Mouse (Mus musculus) heart, adult 18-20 months (tissue): ENCODE data around the gene Serinc5. TPM values are rescaled to one million over a fixed set of nuclear protein-coding genes. Genes with fewer than 3 reads are reported as not detected.

Source experiments
- DNase-seq, 2 experiments: peaks; one replicate each; pipeline ENCODE4 v3.0.0; 2021 to 2022; ENCODE audit warnings: mixed read lengths in 1 of 2
- total RNA-seq, 2 experiments: library from RNA; stranded (reverse); gene quantifications; 2 replicates each; pipeline ENCODE4 v1.2.3; 2021

Gene Serinc5
- total RNA-seq, 2 experiments from 2014 or later, result 10.2 to 12.4 TPM

DNA sequence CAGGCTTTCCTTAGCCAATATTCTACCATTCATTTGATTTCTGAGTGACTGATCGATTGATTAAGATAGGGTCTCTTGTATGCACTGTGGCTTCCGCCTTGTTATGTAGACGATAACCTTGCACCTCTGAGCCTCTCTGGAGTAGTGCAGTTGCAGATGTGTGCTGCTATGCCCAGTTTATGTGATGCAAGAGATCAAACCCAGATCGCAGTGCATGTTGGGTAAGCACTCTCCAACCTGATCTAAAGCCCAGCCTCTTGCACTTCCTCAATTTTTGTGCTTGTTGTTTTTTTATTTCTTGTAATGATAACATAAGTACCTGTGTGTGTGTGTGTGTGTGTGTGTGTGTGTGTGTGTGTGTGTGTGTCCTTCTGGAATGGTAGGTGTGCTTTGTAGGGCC, 132.0 kb downstream of the Serinc5 start:
- no peak for DNase-seq

DNA sequence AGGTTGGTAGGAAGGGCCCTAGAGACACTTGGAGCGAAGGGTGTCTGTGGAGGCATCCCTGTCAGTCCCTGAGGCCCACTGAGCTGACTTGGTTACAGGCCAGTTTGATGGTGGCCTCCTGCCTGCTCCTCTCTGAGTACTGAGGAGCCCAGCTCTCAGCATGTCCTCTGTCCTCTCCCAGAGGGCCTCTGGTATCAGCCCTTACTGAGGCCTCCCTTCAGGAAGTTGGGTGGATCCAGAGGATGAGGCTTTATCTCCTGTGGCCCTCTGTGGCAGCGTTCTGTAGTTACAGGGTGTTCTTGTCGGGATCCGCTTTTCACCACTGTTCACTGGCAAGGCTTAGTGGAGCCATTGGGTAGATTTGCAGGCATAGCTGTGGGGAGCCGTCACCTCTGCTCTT, 132.4 kb downstream of the Serinc5 start:
- no peak for DNase-seq

DNA sequence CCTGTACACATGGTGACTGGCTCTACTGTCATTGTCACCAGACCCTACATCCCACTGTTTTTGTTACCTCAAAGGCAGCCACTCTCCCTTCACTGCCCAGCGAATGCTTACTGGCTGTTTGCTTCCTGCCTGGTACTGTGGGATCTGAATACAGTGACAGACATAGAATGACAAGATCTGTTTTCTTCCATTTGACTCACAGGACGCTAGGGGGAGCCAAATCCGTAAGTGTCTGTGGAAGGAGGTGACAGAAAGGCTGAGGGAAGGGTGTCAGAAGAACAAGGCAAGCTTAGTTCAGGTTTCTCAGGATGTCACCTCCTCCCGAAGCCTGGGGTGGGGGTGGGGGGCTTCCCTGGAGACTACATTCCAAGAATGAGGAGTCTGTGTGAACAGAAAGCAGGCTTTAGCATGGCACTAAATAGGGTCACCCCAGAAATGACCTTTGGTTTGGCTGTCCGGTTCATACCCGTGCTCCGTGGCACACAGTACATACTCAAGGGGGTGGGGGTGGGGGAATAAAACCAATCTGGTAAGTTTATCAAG, 140.2 kb downstream of the Serinc5 start:
- peak; percentile 53 to 82 for DNase-seq

DNA sequence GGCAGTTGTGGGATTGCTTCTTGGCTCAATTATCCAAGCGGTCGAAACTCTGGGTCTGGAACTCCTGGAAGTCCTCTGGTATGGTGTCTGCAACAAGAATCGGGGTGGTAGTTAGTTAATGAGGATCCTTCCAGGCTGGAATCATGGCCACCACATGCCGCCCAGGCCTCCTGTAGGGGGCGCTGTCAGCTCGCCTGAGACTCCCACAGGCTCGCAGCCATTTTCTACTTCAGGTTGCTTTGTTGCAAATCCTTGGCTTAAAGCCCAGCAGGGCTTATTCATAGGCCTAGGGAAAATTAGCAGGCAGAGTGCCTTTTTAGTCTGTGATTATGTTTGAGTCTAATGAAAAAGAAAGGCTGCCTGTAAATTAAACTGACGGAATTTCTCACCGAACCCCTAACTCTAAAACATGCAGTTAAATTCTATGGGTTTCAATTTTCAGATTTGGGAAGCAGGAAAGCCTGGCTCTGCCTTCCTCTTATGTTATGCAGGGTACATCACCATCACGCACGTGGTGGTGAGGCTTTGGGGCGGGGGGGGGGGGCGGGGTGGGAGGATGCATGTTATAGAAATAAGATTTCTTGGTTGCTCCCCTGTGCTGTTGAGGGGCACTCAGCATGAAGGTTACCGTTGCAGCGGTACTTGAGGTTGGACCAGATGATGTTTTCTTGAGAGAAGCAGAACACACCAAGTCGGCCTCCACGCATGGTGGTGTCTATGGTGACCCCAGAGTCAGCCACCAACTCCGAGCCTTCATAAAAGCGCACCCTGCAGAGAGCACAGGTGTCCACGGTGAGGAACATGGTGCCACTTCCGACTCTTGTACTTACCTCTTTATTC, 141.1 kb downstream of the Serinc5 start:
- peak; percentile 80 to 85 for DNase-seq

DNA sequence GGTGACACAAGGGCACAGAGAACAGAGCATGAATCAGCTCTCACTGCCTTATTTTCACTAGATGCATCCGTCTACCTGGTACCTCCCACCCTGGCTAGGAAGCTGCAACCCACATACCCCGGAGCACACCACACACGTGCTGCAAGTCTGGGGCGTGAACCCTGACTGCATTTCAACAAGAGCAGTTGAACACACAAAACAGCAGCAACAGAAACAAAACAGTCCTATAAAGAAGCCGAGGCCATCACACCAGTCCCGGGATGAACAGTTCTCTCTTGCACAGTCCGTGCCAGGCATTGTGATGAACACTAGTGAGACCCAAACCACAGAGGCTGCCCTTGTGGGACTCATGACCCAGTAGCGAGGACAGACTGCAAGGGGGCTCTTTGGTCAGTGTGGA, 142.8 kb downstream of the Serinc5 start:
- DNase-seq, result no peak

DNA sequence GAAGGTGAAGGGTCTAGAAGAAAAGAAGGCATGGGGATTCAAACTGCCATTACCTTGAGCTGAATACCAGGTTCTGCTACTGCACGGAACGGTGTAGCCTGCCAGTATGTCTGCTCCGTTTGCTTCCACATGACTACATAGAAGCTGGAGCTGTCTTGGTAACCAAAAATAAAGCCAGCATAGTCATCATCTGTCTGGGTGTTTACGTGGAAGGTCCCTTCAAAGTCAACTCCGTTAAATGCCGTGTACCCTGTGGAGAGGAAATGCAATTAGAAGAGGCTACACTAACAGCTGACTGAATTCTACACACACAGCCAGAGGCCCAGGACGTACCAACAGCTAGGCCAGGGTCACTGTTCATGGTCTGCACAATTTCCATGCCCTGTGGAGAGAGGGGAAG, 144.1 kb downstream of the Serinc5 start:
- peak in 1 of 2 experiments; percentile 18 for DNase-seq

DNA sequence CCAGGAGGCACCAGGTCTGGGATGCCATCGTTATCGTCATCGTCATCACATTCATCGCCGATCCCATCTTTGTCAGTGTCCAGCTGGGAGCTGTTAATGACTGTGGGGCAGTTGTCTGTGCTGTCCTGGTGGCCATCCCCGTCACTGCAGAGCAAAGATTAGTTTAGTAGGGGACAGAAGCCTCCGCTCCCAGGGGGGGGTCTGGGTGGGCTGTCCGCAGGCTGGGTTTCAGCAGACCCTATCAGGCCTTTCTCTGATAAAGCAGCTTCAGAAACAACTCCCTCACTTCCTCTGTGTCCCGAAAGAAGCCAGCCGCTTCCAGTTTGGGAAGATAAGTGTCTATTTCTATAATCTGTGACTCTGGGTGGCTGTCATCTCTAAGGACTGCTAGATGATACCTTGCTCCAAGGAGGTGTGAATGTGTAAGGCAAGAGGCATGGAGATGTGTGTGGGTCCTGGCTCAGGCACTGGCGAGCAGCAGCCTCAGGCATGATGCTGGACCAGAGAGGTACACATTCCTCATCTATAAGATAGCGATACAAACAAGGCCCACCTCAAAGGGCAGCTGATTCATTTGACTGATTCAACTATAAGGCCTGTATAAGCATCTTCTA, 147.2 kb downstream of the Serinc5 start:
- no peak for DNase-seq

DNA sequence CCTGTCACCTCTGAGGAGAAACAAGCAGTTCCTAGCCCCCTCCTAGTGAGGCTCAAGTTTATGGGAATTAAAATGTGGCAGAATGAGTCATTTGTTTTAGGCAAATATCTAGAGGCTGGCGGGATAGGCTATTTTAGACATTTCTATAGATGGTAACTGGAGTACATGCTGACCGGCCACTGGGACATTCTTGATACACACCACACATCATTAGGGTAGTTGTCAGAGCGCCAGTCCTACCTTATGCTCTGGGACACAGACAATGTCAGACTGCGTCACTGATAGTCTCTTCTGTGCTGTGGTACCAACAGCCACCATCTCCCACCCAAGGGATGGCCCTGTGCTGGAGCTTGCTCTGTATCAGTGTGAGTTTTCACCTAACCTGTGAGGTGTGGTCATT, 148.2 kb downstream of the Serinc5 start:
- DNase-seq, result peak in 1 of 2 experiments; percentile 25

DNA sequence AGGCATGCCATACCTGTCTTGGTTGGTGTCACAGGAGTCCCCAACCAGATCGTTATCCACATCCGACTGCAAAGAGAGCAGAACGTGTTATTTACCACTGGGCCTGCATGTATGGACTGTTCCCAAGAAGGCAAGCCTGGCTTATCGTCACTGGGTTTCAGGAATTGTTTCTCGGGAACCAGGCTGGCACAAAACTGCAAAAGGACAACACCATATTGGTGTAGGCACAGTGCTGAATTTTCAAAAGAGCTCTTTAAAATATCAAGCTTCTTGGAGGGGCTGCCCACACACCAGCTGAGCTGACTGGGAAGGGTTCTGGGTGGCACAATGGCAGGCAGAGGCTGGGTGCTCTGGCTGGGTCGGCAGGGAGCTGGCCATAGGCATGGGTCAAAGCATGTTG, 149.6 kb downstream of the Serinc5 start:
- DNase-seq, result no peak

Other genes with a start within 250 kb of the Serinc5 start
- not detected for gene Ankrd34b, start 185.2 kb upstream of the Serinc5 start, total RNA-seq
- 1 to 10 TPM; 1.3 to 1.5 TPM for gene Fam151b, start 127.1 kb upstream of the Serinc5 start, total RNA-seq
- gene Zfyve16, start 80.2 kb upstream of the Serinc5 start, total RNA-seq, result 10 to 100 TPM; 13.7 to 14.9 TPM
- not detected for gene Spz1, start 34.9 kb upstream of the Serinc5 start, total RNA-seq
- 1 to 10 TPM; 4.5 to 5.3 TPM for gene Thbs4, start 183.7 kb downstream of the Serinc5 start, total RNA-seq
- 1 to 10 TPM; 4.4 to 5.1 TPM for gene Mtx3, start 233.7 kb downstream of the Serinc5 start, total RNA-seq